21 mouse cellular contexts compared by ENCODE assay signal in the genomic region with DNA sequence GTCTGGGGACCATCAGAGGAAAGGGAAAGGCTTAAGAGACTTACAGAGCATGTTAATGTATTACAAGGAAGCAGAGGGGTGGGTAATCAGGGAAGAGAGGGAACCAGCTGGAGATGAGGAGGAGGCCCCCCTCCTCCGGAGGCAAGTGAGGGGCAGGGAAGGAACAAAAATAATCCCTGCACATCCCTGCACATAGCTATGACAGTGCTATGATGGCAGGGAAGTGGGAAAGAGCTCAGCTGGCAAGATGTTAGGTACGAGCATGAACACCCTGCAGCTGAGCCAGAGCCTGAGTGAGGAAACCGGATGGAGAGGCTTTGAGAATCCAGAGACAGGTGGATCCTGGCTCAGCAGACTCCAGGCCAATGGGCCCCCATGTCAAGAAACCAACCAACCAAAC. TPM values are rescaled to one million over a fixed set of nuclear protein-coding genes. Genes with fewer than 3 reads are reported as not detected.
DNase-seq lines count a peak whose midpoint lies in the region; TF ChIP-seq lines count a peak whose summit lies in the region.
"Had no signal": no experiment of that assay in that cellular context is flagged by ENCODE, and none has a peak within 500 bp of the region (broad histone marks: within the 10 kb centered on the region; RNA-seq: fewer than 3 reads in every experiment).

No protein-coding gene starts in this region.

- TF ChIP-seq CTCF in brain, embryonic 14.5 days (IDR thresholded peaks at IDR 0.05; ENCODE audit: borderline replicate concordance, extremely low read depth, insufficient read depth, insufficient read length), result no peak

- TF ChIP-seq POLR2A in brain, embryonic 14.5 days (IDR thresholded peaks at IDR 0.05; ENCODE audit: borderline replicate concordance, extremely low read depth, insufficient read depth, insufficient read length, poor library complexity, severe bottlenecking), result no peak

- DNase-seq in left cerebral cortex, adult 18-20 months (ENCODE audit: low spot score in 2 of 2), result peak; percentile 21 to 30
- no peak for DNase-seq in left cerebral cortex, adult 11 months (ENCODE audit: low spot score)
- DNase-seq in brain, embryonic 14.5 days (ENCODE audit: low read depth), result peak; percentile 6
- DNase-seq in frontal cortex, postnatal 10 days (ENCODE audit: low spot score in 2 of 2), result peak; percentile 27 to 65
- DNase-seq in right cerebral cortex, postnatal 25 days, result peak; percentile 39
- no peak for DNase-seq in gastrocnemius, postnatal 4 days (ENCODE audit: low spot score in 2 of 2)
- no peak for DNase-seq in c-Kit-positive CD71-positive TER-119-positive erythroid progenitor cells, embryonic 14.5 days (ENCODE audit: low spot score)
- DNase-seq in ovary, postnatal 10 days (ENCODE audit: low spot score), result no peak
- DNase-seq: adrenal gland, adult 2 months; adrenal gland, postnatal 36 days; B cell, adult 2 months; cerebellum, adult 11 months; cerebellum, adult 9-10 months; embryo, embryonic 11 days; gastrocnemius, adult 2 months; heart, postnatal 10 days; kidney, adult 18-20 months; kidney, postnatal 25 days; liver, postnatal 0 days; lung, postnatal 4 days; thymus, postnatal 14 days had no signal

RNA-seq across cellular contexts. Expression of gene Epb41l1, which starts 52.2 kb away (rescaled TPM):
- 100 to 1,000 TPM; 364 to 365 TPM for total RNA-seq in left cerebral cortex, adult 18-20 months (2021)
- polyA plus RNA-seq in brain, embryonic 14.5 days (2012; rRNA removed), result 65.2 and 99.5 TPM in 2 replicates
- total RNA-seq in gastrocnemius, postnatal 4 days (2021), result 10 to 100 TPM; 27.9 to 30.1 TPM

RNA-seq across cellular contexts. Expression of gene Scand1, which starts 56.0 kb away (rescaled TPM):
- 10 to 100 TPM; 79.6 to 86.0 TPM for total RNA-seq in left cerebral cortex, adult 18-20 months (2021)
- 117 and 173 TPM in 2 replicates for polyA plus RNA-seq in brain, embryonic 14.5 days (2012; rRNA removed)
- total RNA-seq in gastrocnemius, postnatal 4 days (2021), result 10 to 100 TPM; 63.7 to 76.2 TPM

RNA-seq across cellular contexts. Expression of gene Cnbd2, which starts 56.4 kb away (rescaled TPM):
- 1 to 10 TPM; 5.4 to 5.6 TPM for total RNA-seq in left cerebral cortex, adult 18-20 months (2021)
- polyA plus RNA-seq in brain, embryonic 14.5 days (2012; rRNA removed), result 3.0 and 4.1 TPM in 2 replicates
- 1 to 10 TPM; 2.8 to 2.9 TPM for total RNA-seq in gastrocnemius, postnatal 4 days (2021)

Comparison
In these comparisons a context has a peak if more than half of its experiments do, and no peak if none do; other contexts are left out.
1. DNase-seq: peak in left cerebral cortex, adult 18-20 months (2 of 2), brain, embryonic 14.5 days (single experiment), frontal cortex, postnatal 10 days (2 of 2) and right cerebral cortex, postnatal 25 days (single experiment); none in left cerebral cortex, adult 11 months (single experiment), gastrocnemius, postnatal 4 days (0 of 2), c-Kit-positive CD71-positive TER-119-positive erythroid progenitor cells, embryonic 14.5 days (single experiment) and ovary, postnatal 10 days (single experiment).
2. RNA of gene Epb41l1, which starts 52.2 kb away (total RNA-seq): 364 to 365 TPM in left cerebral cortex, adult 18-20 months; 27.9 to 30.1 TPM in gastrocnemius, postnatal 4 days; every median in the first group is over 10 times any median in the second.